Mouse (Mus musculus) testis, adult 2 months (tissue): ENCODE measurements at regions not wholly inside any gene's neighbourhood (a gene's known extent, or its start where the extent isn't known, plus 50 kb on each side); places are given as distances from the start of the nearest gene placed in this dataset.

Experiments used
- H3K27ac ChIP-seq: fragments of 200-500 bp; 2 replicates; pipeline ENCODE4 v1.5.1; 2012; ENCODE audit warnings: low read depth, low read length; ENCODE audit not compliant: control insufficient read depth, insufficient read depth
- H3K27me3 ChIP-seq: fragments of 200-500 bp; 2 replicates; pipeline ENCODE4 v1.6.1; 2012; ENCODE audit warnings: mild to moderate bottlenecking, low read length, moderate library complexity; ENCODE audit not compliant: control insufficient read depth, insufficient read depth
- H3K36me3 ChIP-seq: fragments of 200-500 bp; 2 replicates; pipeline ENCODE4 v1.6.1; 2012; ENCODE audit warnings: mild to moderate bottlenecking, low read length; ENCODE audit not compliant: control insufficient read depth, insufficient read depth
- H3K4me1 ChIP-seq: fragments of 200-500 bp; 2 replicates; pipeline ENCODE4 v1.6.1; 2012; ENCODE audit warnings: low read length; ENCODE audit not compliant: control insufficient read depth, insufficient read depth
- H3K4me3 ChIP-seq: fragments of 200-500 bp; 2 replicates; pipeline ENCODE4 v1.5.1; 2012; ENCODE audit warnings: low read depth, mild to moderate bottlenecking, low read length, moderate library complexity, mixed read lengths; ENCODE audit not compliant: control insufficient read depth
- CTCF ChIP-seq: fragments of 200-500 bp; IDR thresholded peaks from 2 replicates; pipeline ENCODE4 v1.5.1; 2012; ENCODE audit warnings: low read depth, mild to moderate bottlenecking, inconsistent platforms, low read length, moderate library complexity; ENCODE audit not compliant: control insufficient read depth, insufficient read depth, insufficient replicate concordance
- POLR2A ChIP-seq: fragments of 200-500 bp; IDR thresholded peaks from 2 replicates; pipeline ENCODE4 v1.6.1; 2012; ENCODE audit warnings: low read depth, mild to moderate bottlenecking, inconsistent platforms, low read length, moderate library complexity; ENCODE audit not compliant: control insufficient read depth

- no peaks in the 10 kb centered on the region for H3K36me3 ChIP-seq
- TF ChIP-seq POLR2A (no peak), CTCF (no peak)
- H3K27me3 ChIP-seq, result no peaks in the 10 kb centered on the region
- H3K4me1 ChIP-seq, result no peaks in the 10 kb centered on the region
- no peak overlapping the region for H3K4me3 ChIP-seq
- no peak overlapping the region for H3K27ac ChIP-seq
Measured at GRCm38 (mm10) chr11:7609921-7610320, 396.2 kb upstream of the Igfbp3 start.

- H3K4me3 ChIP-seq, result no peak overlapping the region
- TF ChIP-seq CTCF, result no peak
- no peak for TF ChIP-seq POLR2A
- no peaks in the 10 kb centered on the region for H3K27me3 ChIP-seq
Measured at GRCm38 (mm10) chr11:7606652-7607051, 392.9 kb upstream of the Igfbp3 start.

GRCm38 (mm10) chr11:7592010-7592409, 378.3 kb upstream of the Igfbp3 start:
- H3K36me3 ChIP-seq, result no peaks in the 10 kb centered on the region
- H3K27ac ChIP-seq, result no peak overlapping the region
- no peaks in the 10 kb centered on the region for H3K4me1 ChIP-seq
- no peaks in the 10 kb centered on the region for H3K27me3 ChIP-seq
- no peak overlapping the region for H3K4me3 ChIP-seq
- TF ChIP-seq POLR2A (no peak), CTCF (no peak)

More at GRCm38 (mm10) chr11:7606652-7607051, 392.9 kb upstream of the Igfbp3 start:
- Histone ChIP-seq H3K4me1 (no peaks in the 10 kb centered on the region), H3K27ac (no peak overlapping the region), H3K36me3 (no peaks in the 10 kb centered on the region)

- Histone ChIP-seq H3K36me3 (no peaks in the 10 kb centered on the region), H3K27me3 (no peaks in the 10 kb centered on the region), H3K4me3 (no peak overlapping the region), H3K27ac (no peak overlapping the region), H3K4me1 (no peaks in the 10 kb centered on the region)
- no peak for TF ChIP-seq CTCF
- TF ChIP-seq POLR2A, result no peak
Measured at GRCm38 (mm10) chr11:7583296-7583695, 369.6 kb upstream of the Igfbp3 start.

GRCm38 (mm10) chr11:7568484-7568883, 354.8 kb upstream of the Igfbp3 start:
- Histone ChIP-seq H3K27ac (no peak overlapping the region), H3K36me3 (no peaks in the 10 kb centered on the region), H3K27me3 (no peaks in the 10 kb centered on the region), H3K4me3 (no peak overlapping the region), H3K4me1 (no peaks in the 10 kb centered on the region)
- TF ChIP-seq POLR2A (no peak), CTCF (no peak)

GRCm38 (mm10) chr11:7562029-7562428, 348.3 kb upstream of the Igfbp3 start:
- no peak overlapping the region for H3K4me3 ChIP-seq
- TF ChIP-seq CTCF, result no peak
- no peak for TF ChIP-seq POLR2A

GRCm38 (mm10) chr11:7561437-7561836, 347.7 kb upstream of the Igfbp3 start:
- TF ChIP-seq POLR2A, result no peak
- TF ChIP-seq CTCF, result no peak

More at GRCm38 (mm10) chr11:7562029-7562428, 348.3 kb upstream of the Igfbp3 start:
- Histone ChIP-seq H3K4me1 (no peaks in the 10 kb centered on the region), H3K27me3 (no peaks in the 10 kb centered on the region), H3K27ac (no peak overlapping the region), H3K36me3 (no peaks in the 10 kb centered on the region)

GRCm38 (mm10) chr11:7555613-7556274, 342.0 kb upstream of the Igfbp3 start:
- Histone ChIP-seq H3K4me1 (no peaks in the 10 kb centered on the region), H3K27ac (no peak overlapping the region), H3K36me3 (no peaks in the 10 kb centered on the region), H3K27me3 (no peaks in the 10 kb centered on the region), H3K4me3 (no peak overlapping the region)
- no peak for TF ChIP-seq CTCF
- no peak for TF ChIP-seq POLR2A

More at GRCm38 (mm10) chr11:7561437-7561836, 347.7 kb upstream of the Igfbp3 start:
- H3K4me1 ChIP-seq, result no peaks in the 10 kb centered on the region
- H3K4me3 ChIP-seq, result no peak overlapping the region
- H3K36me3 ChIP-seq, result no peaks in the 10 kb centered on the region
- no peak overlapping the region for H3K27ac ChIP-seq
- no peaks in the 10 kb centered on the region for H3K27me3 ChIP-seq
